Mouse (Mus musculus) neutrophil, adult 5-6 weeks (primary cell): ENCODE results near the gene Emp2. TPM values are rescaled to one million over a fixed set of nuclear protein-coding genes. Genes with fewer than 3 reads are reported as not detected.
A peak's percentile ranks its signal among the peaks of the same experiment; 100 is the strongest.

ENCODE experiments used
- ATAC-seq: fragments of 151-379, 151-347 bp; 2 replicates; pipeline ENCODE4 v1.8.0; 2017; ENCODE audit warnings: mild to moderate bottlenecking, moderate TSS enrichment; ENCODE audit not compliant: insufficient number of reproducible peaks, poor library complexity, low FRiP score, severe bottlenecking; ENCODE audit errors: extremely low read depth
- total RNA-seq: library from RNA; stranded (forward); fragments of 200-1000 nt; gene quantifications from 2 replicates; pipeline ENCODE4 v1.2.3, GENCODE M21; 2017

Emp2 gene
- total RNA-seq: 0.23 TPM in 1 of 2 replicates, not detected in the other

- no peak for ATAC-seq
Observed at GRCm38 (mm10) chr16:10313646-10314088, at the start of gene Emp2. Emp2 (minus strand) TSS chr16:10313968.

- ATAC-seq: no peak
Observed at GRCm38 (mm10) chr16:10363061-10363460, 49.3 kb upstream of the Emp2 start.

GRCm38 (mm10) chr16:10359241-10359640, 45.5 kb upstream of the Emp2 start:
- ATAC-seq: no peak

- ATAC-seq: peak; percentile 15; the same call in 1 of the 2 replicates
Observed at GRCm38 (mm10) chr16:10358010-10358934, 44.5 kb upstream of the Emp2 start.

DNA sequence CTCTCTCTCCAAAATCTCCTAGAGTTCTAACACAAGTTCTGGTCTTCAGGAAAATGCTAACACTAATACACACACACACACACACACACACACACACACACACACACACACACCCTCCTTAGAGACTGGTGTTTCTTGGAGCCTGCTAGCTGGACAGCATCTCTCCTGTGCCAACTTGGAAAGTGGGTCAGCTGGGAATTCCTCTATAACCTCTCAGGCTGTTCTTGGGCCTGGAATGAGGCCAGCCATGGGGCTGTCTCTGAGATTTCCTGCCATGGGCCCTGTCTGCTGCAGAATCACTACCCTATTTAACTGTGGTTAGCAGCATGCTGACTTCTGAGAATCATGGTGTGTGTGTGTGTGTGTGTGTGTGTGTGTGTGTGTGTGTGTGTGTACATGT, 41.2 kb upstream of the Emp2 start:
- ATAC-seq: no peak

DNA sequence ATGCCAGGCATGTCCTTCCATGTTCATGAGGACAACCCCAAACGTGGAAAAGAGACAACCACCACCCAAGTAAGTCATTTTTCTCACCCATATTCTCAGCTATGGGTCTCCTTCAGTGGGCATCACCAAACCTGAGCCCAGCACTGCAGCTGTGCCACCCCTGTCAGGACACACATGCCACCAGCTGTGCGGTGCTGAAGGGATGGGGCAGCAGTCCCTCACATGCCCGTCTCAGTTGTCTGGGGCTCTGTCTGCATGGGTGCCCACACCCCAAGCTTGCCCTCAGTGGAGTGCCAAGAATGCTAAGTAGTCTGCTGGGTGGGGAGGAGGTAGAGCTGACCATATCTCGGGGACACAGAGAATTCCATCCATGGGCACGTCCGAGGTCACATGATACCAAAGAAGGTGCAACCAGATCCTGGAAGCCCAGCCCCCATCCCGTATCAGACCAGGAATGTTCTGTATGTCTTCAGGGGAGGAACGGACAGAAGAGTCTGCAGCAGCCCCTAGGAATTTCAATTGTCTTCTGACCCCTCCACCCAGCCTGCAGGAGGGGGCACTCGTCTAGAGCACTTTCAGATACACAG, 37.4 kb upstream of the Emp2 start:
- no peak for ATAC-seq

DNA sequence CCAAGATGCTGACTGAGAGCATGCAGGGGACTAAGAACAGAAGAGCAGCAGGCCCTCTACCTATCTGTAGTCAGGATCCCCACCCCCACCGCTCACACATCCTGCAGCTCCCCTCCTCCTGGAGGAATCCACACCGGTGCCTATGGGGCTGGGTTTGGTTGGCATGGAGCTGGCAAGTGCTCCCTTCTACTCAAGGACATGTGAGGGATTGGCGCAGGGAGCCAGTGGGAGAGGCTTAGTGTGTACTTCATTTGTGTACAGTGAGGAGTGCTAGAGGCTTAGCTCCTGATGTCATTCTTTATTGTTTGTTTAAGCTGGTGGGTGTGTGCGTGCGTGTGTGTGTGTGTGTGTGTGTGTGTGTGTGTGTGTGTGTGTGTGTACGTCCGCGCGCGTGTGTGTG, 36.1 kb upstream of the Emp2 start:
- no peak for ATAC-seq

GRCm38 (mm10) chr16:10349436-10349835, 35.7 kb upstream of the Emp2 start:
- ATAC-seq: no peak

GRCm38 (mm10) chr16:10347551-10347950, 33.8 kb upstream of the Emp2 start:
- ATAC-seq: no peak

DNA sequence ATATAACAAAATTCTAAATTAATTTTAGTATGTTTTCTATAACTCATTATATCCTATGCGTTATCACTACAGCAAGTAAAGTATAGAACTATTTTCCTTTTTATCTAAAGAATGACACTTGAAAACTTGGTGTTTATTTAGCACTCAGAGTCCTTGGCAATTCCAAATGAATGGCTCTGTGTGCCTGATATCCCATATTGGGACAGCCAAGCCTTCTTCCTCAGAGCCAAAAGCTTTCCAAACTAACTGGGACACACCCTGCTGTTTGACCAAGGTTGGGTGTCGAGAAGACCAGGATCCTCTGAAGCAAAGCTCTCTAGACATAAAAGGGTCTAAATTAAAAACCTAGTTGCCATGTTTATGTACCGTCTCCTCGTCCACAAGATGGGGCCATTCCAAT, 27.3 kb upstream of the Emp2 start:
- no peak for ATAC-seq

DNA sequence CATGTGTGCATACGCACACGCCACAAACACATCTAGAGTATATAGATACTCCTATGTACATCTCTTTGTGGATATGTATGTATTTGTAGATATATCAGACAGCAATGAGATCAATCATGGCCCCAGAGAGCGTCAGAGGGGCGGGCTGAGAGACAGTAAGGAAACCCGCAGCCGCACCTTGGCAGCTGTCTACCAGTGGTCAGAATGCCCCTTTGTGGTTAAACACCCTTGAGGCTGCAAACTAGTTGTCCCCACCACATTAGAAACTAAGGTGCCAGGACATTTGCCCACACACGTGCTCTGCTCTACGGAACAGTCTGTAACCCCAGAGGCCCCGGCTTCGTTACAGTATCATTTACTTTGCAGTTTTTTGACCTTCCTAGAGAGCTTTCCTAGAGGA, 26.2 kb upstream of the Emp2 start:
- ATAC-seq: no peak

DNA sequence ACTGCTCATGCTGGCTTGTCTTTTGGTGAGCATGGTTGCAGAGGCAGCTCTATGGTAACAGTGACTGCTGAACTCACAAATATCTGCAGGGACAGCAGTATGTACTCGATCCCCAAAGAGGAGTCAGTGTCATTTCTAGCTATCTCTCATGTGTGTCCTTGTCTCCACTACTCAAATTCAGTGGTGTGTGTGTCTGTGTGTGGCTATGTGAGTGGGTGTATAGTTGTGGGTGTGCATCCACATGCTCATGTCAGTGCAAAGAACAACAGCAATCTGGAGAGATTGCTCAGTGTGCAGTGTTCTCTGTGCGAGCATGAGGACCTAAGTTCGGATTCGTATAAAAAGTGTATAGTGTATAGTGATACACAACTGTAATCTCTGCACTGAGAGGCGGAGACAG, 24.8 kb upstream of the Emp2 start:
- ATAC-seq: no peak

DNA sequence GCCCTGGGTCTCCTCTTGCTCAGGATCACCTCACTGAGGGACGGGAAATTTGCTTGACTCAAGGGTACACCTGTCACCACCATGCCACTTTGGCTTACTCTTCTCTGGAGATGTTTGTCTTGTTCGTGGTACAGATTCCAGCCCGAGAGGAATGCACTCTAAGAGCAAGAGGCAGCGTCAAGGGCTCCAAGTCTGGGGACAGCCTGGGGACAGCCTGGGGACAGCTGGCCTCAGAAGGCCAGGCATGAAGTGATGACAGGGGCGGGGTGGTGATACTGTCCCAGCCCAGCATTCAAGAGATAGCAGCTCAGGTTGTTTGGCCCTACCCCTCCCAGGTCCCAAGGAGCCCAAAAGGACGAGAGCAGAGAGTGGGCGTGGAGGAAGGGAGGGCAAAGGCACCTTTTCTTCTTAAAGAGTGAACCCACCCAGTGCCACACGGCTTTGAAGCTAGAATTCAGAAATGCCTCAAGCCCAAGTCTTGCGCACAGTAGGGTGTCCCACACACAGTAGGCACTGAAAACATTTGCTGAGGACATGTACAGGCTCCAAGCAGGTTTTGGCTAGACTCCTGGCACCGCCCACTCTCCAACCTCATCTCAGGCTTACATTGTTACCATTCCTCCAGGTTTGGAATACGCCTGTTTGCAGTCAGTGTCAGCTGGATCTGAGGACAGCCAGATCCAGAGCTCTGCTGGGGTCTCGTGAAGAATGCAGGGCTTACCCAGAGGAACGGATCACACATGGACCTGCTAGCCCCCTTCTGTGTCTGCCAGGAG, 23.8 kb upstream of the Emp2 start:
- ATAC-seq: no peak

- ATAC-seq: no peak
Observed at GRCm38 (mm10) chr16:10336454-10337421, 23.0 kb upstream of the Emp2 start.

GRCm38 (mm10) chr16:10335953-10336352, 22.2 kb upstream of the Emp2 start:
- ATAC-seq: no peak

GRCm38 (mm10) chr16:10332732-10333131, 19.0 kb upstream of the Emp2 start:
- no peak for ATAC-seq

- no peak for ATAC-seq
Observed at GRCm38 (mm10) chr16:10330586-10331495, 17.1 kb upstream of the Emp2 start.
